Mouse (Mus musculus) kidney, postnatal 4 days (tissue): ENCODE measurements around the gene Nlrp4b.
"Not testable (repeated sequence)": the region's sequence is repeated elsewhere in the genome, so short reads cannot be mapped to it uniquely, and the experiment has no call there.

Experiments used
- DNase-seq, 2 experiments: peaks; one replicate each; pipeline ENCODE4 v3.0.0; 2021; ENCODE audit warnings: mixed read lengths in 2 of 2

Nlrp4b gene

DNA sequence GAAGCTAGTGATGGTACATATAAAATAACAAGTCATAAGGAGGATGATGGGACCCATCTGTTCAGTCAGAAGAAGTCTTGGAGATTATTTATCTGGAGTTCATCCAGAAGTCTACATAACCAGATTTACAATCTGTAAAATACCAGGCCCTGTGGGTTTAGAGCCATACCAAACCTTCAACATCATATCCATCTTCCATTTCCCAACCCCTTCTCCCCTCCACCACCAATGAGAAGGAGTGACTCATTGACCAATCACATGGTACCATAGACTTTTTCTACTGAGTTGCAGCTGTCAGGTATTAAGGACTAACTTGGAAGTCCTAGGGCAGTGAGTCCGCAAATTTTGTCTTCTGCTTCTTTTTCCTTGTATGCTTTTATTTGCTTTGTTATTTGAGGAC is at the start of gene Nlrp4b:
Nlrp4b (plus strand) TSS at position 301 of the 400 bp plus-strand sequence.
- DNase-seq, result no peak

DNA sequence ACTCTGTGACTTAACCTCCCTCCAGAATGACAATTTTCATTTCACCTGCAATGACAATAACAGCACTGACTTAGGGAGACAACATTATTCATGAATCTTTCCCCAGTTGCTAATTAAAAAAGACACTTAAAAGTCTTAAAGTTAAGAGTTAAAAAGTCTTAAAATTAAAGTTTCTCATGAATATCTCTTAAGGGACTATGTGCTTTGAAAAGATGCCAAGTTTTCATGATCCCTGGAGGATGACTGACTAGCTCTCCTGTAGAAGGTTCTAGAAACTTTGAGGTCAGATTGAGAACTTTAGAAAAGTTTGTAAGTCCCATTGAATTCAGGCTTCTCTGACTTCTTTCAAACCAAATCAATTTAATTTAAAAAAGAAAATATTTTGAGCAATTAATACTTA is 66.7 kb downstream of the Nlrp4b start, which contains the start of gene Vmn1r71:
Vmn1r71 (minus strand) TSS at position 101 of the 400 bp plus-strand sequence.
- DNase-seq, result no peak

DNA sequence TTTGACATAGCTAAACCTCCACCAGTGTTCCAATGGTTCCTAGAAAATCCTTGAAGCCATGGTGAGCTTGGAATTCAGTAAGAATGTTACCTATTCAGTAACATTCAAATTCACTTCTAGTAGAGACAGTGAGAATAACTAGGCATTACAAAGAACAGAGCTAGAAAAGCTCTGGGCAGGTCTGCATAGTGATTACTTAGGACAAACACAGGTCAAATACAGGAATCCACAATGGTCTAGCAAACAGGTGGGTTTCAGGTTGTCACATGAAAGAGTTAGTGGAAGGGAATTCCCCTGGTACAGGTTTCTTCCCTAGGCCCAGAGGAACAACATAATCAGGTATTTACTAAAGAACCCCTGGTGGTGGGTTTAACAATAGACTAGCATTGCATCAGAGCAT is 70.0 kb downstream of the Nlrp4b start:
- DNase-seq, result not testable (repeated sequence)
